Mouse (Mus musculus) lung, adult 18-20 months (tissue): ENCODE measurements at regions not wholly inside any gene's neighbourhood (a gene's known extent, or its start where the extent isn't known, plus 50 kb on each side); places are given as distances from the start of the nearest gene placed in this dataset.

Experiments used
- DNase-seq, 2 experiments: peaks; one replicate each; pipeline ENCODE4 v3.0.0; 2022; ENCODE audit warnings: mixed read lengths in 2 of 2

GRCm38 (mm10) chr6:24262578-24262977, 94.7 kb upstream of the Slc13a1 start:
- no peak for DNase-seq

GRCm38 (mm10) chr6:24245591-24245990, 77.7 kb upstream of the Slc13a1 start:
- no peak for DNase-seq

- no peak for DNase-seq
Observed at GRCm38 (mm10) chr6:24238541-24238940, 70.6 kb upstream of the Slc13a1 start.

- no peak for DNase-seq
Observed at GRCm38 (mm10) chr6:24238054-24238453, 70.2 kb upstream of the Slc13a1 start.

GRCm38 (mm10) chr6:24233626-24234025, 65.7 kb upstream of the Slc13a1 start:
- no peak for DNase-seq

GRCm38 (mm10) chr6:24220589-24220988, 52.7 kb upstream of the Slc13a1 start:
- no peak for DNase-seq

GRCm38 (mm10) chr6:24219882-24220522, 52.1 kb upstream of the Slc13a1 start:
- no peak for DNase-seq
